Mouse (Mus musculus): ENCODE results near the gene Npsr1.

The Npsr1 gene

DNA sequence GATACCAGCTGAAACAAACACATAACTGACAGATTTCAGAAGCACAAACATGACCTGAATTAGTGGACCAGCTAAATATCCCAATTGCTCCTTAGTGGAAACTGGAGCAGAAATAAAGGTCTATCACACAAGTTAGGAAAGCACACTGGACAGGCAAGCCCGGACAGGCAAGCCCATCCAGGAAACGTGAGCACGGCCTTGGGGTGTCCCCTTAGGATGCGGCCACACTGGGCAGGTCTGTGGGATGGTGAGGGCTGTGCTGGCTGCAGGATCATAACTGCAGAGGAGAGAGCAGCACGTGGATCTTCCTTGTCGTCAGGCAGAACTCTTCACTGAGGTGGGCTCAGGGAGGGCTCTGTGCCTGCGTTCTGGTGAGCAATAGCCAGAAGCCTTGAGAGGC, at the start of gene Npsr1:
Npsr1 (plus strand) TSS at position 301 of the 400 bp plus-strand sequence.
- no peak for DNase-seq

DNA sequence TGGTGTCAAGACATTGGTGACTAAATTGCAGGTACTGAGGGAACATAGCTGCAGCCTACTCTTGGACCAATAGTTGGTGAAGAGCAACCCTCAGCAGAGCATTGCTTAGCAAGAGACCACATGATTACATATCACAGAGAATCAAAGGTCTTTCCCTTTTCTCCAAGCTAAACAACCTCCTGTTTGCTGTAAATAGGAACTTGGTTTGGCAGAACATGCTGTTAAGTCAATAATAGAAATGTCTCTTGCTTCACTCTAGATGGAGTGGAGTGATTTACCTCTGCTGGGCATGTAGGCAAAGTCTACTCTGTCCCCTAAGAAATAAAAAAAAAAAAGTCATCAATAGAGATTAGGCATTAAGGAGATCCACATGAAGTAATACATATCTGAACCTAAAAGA, 46.3 kb upstream of the Npsr1 start:
- no peak for DNase-seq

DNA sequence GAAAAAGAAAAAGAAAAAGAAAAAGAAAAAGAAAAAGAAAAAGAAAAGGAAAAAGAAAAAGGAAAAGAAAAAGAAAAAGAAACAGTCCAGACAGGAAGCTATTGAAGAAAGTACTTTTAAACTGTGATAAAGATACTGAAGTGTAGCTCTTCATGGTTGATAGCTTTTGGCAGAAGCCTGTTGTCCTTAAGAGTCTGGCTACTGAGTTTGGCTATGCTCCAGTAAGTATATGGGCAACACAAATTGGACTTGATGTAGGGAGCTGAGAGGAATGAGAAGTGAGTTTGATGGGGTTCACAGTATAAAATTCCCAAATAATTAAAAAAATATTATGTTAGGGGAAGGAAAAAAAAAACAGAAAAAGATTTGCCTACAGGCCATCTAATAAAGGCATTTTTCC, 34.5 kb upstream of the Npsr1 start:
- DNase-seq: no peak

DNA sequence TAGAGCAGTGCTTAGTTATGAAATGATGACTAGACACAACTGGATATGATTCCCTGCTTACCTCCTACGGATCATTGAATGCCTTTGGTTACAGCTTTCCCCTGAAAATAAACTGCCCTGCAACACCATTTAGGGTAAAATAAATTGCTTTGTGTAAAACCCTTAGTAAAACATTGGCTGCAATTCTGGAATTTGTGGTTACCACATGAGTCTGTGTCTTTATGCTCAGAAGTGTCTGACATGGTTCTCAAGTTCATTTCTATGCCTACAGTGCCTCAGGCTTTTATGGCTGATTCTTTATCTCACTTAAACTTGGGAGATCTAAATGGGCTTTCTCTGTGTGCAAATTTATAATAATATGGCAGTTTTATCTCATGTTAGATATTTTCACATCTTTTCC, 26.1 kb upstream of the Npsr1 start:
- DNase-seq: no peak

DNA sequence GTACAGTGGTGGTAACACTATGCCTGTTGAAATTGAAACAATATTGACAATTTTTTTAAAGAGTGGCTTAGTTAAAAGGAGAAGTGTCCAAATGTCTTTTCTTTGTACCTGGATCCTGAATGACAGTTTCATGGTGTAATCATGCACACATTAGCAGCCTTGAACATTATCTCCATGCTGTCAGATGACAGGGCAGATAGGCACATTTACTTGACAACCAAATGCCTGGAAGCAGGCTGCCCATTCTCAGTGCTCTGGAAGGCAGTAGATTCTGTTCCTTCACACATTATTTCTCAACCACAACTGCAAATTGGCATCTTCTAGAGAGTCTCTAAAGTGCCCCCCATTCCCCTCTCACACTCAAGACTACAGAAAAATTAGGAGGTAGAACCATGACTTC, 20.2 kb upstream of the Npsr1 start:
- no peak for DNase-seq

DNA sequence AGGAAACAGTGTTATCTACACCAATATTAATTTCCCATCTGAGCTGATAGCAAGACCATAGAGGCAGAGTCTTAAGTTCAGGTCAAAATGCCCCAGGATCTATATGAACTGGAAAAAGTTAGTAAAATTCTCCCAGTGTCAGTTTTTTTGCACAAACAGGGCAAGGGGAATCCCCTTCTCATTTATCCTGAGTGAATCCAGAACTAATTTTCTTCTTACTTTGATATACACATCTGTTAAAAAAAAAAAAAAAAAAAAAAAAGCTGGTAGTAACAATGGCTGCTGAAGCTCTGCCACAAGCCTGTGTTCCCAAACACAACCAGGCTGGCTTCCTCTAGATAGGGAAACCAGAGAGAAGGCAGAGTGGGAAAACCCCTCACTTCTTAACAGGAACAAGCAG, 5.9 kb upstream of the Npsr1 start:
- DNase-seq: no peak

DNA sequence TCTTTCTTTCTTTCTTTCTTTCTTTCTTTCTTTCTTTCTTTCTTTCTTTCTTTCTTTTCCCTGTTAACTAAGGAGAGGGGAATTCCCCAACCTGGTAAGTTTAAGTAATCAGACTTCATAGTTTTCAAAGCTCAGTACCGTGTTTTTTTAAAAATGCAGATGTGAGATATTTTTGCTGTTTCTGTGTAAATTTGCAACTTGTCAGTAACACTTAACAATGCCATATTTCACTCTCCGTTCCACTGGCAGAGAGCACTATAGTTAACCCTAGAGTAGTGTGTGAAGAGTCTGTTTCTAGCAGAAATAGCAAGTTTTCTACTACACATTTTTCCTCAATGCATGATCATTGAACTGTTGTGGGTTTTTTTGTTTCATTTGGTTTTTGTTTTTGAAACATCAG, 730 bp downstream of the Npsr1 start:
- DNase-seq: no peak

DNA sequence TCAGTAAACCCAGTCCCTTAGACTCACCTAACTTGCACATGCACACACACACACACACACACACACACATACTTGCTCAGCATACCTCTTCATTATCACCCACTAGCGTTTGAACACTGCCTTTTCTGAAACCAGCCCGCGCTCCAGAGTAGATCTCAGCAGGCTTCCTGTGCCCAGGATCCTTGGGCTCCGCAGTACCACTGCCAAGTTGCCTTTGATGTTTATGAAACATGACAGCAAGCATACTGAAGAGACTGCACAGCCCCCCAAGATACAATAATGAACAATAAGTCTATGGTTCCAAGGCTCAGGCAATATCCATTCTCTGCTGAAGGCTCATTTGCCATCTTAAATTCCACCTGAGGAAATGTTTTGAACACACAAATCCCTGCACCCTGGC, 1.8 kb downstream of the Npsr1 start:
- DNase-seq: no peak

DNA sequence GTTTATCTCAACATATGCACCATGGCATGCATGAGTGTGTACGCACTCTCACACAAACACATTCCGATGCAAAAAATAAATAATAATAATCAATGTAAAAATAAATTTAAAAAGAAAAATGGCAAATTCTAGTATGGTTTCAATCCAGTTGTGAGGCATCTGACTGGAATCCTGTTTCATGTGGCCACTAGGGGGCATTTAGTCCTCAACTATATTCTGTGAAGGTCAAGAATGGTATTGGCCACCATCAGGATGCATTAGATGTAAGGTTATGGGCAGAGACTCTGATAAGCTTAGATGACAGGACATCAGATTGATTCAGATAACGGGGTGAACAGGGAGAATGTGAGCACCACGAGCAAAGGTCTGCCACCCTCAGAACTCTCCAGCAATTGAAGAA, 21.6 kb downstream of the Npsr1 start:
- no peak for DNase-seq

DNA sequence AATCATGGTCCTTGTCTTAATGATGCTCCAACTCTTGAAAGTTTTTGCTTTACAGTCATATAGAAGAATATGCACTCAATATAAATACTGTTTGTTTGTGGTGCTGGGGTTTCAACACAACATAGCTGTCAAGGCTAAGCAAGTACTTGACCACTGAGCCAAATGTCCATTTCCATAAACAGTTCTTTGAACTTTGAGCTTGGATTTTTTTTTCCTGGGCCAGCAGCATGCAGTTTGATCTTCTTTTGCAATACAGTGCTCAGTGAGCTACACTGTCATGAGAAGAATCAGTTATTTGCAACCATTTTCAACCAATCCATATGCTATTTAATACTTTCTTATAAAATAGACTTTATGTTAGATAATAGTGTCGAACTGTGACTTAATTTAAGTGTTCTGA, 35.3 kb downstream of the Npsr1 start:
- DNase-seq: no peak

DNA sequence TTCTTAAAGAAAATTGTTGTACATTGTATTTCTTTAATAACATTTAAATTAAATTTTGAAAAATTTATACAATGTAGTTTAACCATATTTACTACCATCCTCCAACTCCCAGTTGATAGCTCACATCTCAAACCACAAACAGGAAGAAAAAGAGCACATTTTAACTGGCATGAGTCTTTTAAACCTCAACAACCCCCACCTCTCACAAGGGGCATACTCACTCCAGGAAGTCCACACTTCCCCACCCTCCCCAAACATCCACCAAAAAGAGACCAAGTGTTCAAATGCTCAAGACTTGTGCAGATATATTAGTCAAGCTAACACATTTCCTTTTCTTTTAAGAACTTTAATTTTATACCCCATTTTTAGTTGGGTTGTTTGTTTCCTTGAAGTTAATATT, 38.6 kb downstream of the Npsr1 start:
- no peak for DNase-seq

DNA sequence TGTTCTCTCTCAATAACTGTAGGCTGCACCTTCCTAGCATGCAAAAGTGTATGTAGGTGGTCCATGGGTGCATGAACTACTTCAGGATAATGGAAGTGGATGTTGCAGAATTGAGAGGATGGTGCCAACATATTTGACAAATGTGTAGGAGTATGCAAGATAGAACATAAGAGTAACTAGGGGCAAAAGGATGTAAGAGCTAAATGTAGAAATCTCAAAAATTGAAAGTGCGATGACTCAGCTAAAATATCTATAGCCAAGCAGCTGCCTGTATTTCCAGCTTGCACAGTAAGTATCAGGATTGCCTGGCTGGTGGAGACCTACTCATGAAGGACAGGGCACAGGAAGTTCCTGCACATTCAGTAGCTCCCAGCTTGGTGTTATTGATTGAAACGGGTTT, 46.5 kb downstream of the Npsr1 start:
- DNase-seq: no peak

DNA sequence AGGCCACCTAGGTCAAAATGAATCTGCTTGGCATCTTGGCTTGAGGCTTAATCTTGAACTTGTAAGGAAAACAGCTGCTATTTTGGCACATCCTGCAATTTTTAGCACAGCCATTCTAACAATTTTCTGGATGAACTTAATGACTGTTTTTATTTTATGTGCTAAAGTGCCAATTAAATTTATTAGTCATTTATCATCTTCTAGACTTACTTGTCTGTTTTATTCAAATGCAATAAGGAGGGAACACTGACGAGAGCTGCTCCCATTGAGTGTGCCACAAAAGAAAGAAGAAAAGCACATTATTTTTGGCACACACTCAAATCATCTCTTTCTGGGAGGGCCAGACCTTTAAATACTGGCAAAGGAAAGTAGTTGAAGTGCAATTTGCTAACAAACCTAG, 59.4 kb downstream of the Npsr1 start:
- DNase-seq: no peak

DNA sequence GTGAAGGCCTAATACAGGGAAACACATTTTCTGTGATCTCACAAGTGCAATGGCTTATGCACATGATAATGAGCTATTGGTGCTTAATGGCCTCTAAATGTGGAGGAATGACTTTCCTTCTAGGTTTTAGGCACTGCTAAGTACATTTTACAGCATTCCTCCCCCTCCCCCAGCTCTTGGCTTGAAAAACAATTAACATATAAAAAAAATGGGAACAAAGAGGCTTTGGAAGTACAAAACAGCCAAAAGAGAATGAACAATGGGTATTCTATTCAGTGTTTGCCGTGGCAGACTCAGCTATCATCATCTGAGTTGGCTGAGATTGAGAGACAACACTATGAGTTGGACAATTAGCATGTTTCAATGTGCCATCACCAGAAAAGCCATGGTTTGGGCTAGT, 62.6 kb downstream of the Npsr1 start:
- DNase-seq: no peak

DNA sequence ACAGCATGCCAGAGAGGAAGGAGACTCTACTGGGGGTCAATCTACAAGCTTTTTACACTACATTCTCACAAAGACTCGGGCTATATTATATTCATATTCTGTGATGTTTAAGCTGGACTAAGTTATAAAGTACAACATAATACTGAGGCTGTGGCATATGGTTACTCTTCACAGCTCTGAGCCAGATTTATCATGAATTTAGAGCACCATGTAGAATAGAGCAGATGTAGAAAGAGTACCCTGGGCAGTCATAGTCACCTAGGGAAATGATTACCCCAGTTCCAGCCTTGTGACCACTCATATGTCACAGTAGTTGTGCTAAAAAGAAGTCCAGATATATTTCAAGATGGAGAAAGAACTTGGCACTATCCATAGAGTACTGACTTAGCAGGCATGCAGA, 70.7 kb downstream of the Npsr1 start:
- no peak for DNase-seq

DNA sequence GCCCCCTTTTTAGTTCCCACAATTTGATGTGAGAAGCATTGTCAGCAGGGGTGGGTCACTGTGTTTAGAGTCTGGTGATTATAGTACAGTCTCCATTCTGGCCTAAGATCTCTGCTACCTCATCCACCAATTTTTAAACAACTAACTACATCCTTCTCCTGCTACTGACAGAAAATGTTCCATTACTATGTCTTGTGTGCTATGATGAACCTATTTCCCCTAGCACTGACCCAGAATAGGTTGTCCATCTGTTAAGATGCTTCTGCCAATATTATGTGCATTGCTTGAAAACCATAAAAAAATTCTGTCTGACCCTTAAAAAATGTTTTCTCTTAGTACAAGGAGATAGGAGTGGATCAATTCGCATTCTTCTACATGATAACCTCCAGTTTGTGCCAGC, 72.9 kb downstream of the Npsr1 start:
- DNase-seq: no peak

DNA sequence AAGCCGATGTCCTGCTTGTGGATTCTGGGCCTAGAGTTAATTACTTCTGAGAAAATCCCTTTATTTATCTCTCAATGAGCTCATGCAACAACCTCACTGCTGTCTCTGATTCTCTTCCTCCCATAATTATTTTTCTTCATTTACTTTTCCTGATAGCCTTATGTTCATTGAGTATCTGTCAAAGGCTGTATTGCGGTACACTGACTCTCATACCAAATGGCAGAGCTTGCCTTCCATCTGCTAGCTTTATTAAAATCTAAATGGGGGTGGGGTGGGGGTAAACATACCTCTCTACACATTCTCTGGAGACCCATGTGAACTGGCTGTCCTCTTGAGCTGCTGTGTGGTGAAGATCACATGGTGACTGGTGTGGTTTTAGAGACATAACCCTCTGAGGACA, 80.9 kb downstream of the Npsr1 start:
- no peak for DNase-seq

DNA sequence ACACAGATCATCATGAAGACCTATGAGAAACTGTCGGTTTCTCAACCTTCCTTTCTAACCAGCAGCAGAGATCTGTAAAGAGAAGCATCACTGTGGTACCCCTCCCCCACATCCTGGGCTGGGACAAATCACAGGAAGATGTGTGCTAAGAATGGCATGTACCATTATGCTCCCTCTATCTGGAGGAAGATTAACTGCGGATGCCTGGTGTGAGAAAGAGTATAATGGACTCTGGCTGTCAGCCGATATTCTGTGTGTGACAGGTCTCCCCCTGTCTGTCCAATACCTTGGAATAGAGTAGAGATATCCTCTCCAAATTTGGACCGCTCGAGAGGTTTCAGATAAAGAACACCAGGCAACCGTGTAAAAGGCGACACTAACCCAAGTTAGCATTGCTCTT, 83.1 kb downstream of the Npsr1 start:
- no peak for DNase-seq

DNA sequence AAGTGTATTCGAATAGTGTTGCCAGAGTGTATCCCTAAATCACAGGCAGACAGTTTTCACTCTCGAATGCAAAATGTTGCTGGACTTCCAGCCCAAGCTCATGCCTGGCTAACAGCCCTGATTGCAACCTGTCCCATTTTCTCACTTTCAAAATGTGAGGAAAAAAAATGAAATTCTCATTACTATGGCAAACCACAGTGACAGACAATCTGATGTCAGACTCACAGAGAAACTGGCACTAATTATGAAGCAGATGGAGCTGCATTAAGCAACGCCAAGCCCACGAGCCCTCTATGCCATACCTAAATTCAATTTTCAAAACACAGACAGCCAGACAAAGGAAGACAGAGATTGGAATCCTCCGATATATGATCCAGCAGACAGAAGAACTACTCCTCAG, 88.5 kb downstream of the Npsr1 start:
- DNase-seq: no peak

DNA sequence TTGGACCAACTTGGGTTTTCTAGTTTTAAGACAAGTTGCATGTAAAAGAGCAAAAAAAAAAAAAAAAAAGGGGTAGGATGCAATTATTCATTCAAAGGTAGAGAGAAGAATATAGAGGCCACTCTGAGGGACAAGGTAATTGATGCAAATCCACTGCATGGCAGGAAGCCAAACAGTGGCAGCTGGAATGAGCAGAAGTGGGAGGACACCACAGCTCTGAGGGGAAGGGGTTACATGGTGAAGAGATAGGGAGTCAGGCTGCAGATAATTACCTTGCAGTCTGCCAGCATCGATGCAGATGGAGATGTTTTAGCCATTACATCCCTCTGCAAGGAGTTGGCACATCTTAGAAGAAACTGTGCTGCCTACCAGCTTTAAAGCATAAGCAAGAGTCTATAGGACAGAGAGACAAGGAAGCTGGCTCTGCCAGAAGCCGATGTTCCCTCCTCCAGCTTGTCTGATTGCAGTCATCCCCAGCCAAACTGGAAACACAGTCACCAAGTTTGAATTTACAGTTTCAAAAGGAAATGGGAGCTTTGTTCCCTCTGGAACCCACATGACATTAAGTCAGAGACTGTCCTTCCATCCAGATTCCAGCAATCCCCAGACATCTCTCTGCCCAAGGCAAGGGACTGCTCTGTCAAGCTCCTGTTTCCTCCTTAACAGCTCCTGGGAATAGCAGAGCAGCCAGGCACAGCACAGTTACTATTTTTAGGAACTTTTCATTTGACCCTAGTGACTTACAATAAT, 91.9 kb downstream of the Npsr1 start:
- no peak for DNase-seq

DNA sequence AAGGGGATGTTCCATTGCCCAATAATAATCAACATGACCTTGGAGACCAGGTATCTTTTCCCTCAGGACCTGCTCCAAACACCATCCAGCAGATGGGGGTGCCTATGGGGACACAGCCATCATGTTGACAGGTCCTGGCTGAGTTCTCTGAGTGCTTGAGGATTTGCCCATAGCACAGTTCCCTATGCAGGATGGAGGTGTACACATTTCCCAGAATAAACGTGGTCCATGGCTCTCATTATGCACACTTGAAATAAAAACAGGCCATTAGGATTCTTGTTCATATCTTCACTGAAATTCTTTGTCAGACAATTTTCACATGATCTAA, 92.4 kb downstream of the Npsr1 start:
- no peak for DNase-seq

DNA sequence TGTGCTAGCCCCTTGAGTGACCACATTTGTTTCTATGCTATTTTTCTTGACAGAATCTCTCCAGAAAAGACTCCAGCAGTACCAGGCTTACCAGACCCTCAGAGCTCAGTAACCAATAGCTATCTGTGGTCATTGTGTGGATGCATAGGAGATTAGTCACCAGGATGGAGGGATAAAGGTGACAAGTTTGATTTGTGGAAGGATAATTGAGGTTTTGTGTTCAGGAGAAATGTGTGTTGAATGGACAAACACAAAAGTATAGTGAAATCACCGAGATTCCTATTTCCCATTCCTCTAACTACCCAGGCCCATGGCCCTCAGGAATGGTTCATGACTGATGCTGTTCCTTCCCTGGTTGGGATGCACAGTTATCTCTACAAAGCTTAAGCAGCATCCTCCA, 100.5 kb downstream of the Npsr1 start:
- no peak for DNase-seq

DNA sequence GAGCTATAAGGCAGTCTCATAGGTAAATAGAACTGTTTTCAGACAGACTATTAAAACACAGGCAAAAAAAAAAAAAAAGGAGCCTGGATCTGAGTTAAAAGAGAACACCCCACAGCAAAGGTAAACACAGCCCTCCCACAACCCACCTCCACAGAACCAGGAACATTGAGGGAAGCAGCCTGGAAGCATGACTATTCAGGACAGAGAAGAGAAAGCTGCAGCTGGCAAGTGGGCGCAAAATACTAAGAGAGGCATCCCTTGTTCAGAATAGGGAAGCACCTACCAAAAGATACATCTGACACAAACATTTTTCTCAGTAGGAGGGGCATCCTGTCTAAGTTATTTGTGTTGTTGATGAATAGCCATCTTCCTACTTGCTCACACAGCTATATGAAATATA, 113.8 kb downstream of the Npsr1 start:
- no peak for DNase-seq

DNA sequence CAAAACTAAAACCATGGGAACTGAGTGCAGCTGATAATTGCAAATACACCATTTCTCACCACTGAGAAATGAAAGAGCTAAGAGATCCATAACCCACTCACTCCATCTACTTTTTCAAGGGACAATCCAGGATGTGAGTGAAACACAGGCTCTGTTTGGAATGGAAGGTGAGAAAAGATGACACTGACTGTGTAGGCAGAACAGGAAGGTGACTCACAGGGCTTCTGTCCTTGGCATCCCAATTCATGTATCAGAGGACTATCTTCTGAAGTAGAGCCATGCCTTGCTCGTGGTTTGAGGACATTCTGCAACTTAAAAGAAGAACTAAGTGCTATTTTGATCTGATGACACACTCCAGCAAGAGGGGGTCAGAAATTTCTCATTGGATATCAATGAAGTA, 119.9 kb downstream of the Npsr1 start:
- DNase-seq: no peak

DNA sequence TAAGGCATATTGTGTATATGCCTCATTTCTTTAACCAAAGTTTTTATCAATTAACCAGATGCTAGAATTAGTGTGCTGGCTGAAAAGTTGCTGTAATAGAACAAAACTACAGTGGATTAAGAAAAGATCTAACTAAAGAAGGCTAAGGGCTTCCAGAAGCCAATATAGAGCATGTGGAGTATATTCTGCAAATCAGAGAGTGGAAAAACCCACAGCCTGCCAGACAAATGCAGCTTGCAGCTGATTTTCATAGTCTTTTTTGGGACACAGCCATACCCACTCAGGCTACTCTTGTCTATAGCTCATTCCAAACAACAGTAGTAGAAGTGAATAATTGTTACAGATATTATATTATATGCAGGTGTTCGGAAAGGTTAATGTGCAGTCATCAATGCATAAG, 138.7 kb downstream of the Npsr1 start:
- DNase-seq: no peak

DNA sequence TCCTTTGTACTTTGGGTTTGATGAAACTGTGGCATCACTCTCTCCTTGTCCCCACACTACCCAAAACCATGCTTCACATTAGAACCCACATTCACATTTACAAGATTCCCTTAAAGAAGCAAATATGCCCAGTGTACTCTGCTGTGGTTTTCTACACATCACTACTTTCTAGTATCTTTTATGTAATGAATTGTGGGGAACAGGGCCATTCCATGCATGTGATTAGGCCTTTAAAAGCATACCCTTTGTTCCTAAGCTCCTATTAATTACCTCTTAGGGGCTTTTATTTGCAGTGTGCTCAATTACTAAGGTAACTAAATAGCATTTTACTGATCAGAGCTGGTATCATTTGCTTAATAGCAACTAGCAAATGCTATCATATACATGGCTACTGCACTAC, 149.8 kb downstream of the Npsr1 start:
- DNase-seq: no peak

Data from thymus, postnatal 25 days (tissue).